ENCODE assay signal across 22 mouse cellular contexts in genomic region chr1:88750576-88750975, GRCm38 (mm10). TPM values are rescaled to one million over a fixed set of nuclear protein-coding genes. Genes with fewer than 3 reads are reported as not detected.
DNase-seq lines count a peak whose midpoint lies in the region; ATAC-seq and TF ChIP-seq lines count a peak whose summit lies in the region.
"Had no signal": no experiment of that assay in that cellular context is flagged by ENCODE, and none has a peak within 500 bp of the region (broad histone marks: within the 10 kb centered on the region; RNA-seq: fewer than 3 reads in every experiment).

No protein-coding gene starts in this region.

- TF ChIP-seq CTCF in kidney, adult 2 months (conservative IDR thresholded peaks at IDR 0.05; ENCODE audit: insufficient read depth, insufficient read length, low read depth, low read length) = no peak
- no peak for TF ChIP-seq CTCF in ES-Bruce4 (IDR thresholded peaks at IDR 0.05; ENCODE audit: low read depth, low read length)
- no peak for TF ChIP-seq CTCF in intestine, postnatal 0 days (IDR thresholded peaks at IDR 0.05; ENCODE audit: low read depth)

- TF ChIP-seq POLR2A in kidney, adult 2 months (IDR thresholded peaks at IDR 0.05; ENCODE audit: low read depth, low read length) = no peak
- no peak for TF ChIP-seq POLR2A in ES-Bruce4 (IDR thresholded peaks at IDR 0.05; ENCODE audit: insufficient read depth, low read length)

- peaks cover 5% of the 10 kb centered on the region for H3K9me3 ChIP-seq in forebrain, embryonic 10.5 days
- H3K9me3 ChIP-seq in forebrain, embryonic 14.5 days (replicated peaks; ENCODE audit: control insufficient read depth, low read length) = no peaks in the 10 kb centered on the region
- H3K9me3 ChIP-seq in kidney, embryonic 16.5 days (ENCODE audit: low read length) = peaks cover 6% of the 10 kb centered on the region
- peaks cover 8% of the 10 kb centered on the region for H3K9me3 ChIP-seq in ES-Bruce4 (replicated peaks; ENCODE audit: control insufficient read depth, insufficient read depth, low read length, poor library complexity, severe bottlenecking)
- H3K9me3 ChIP-seq in intestine, postnatal 0 days (ENCODE audit: control insufficient read depth) = no peaks in the 10 kb centered on the region
- H3K9me3 ChIP-seq: embryonic facial prominence, embryonic 12.5 days; hindbrain, embryonic 12.5 days; liver, embryonic 15.5 days had no signal

- no peaks in the 10 kb centered on the region for H3K36me3 ChIP-seq in forebrain, embryonic 10.5 days (replicated peaks)
- no peaks in the 10 kb centered on the region for H3K36me3 ChIP-seq in forebrain, embryonic 14.5 days (ENCODE audit: control insufficient read depth, insufficient read depth, low read length)
- H3K36me3 ChIP-seq in kidney, embryonic 16.5 days (ENCODE audit: insufficient read depth, low read length) = no peaks in the 10 kb centered on the region
- H3K36me3 ChIP-seq in kidney, adult 2 months (ENCODE audit: control insufficient read depth, insufficient read depth, low read length) = no peaks in the 10 kb centered on the region
- H3K36me3 ChIP-seq in ES-Bruce4 (ENCODE audit: control insufficient read depth, insufficient read depth, low read length, poor library complexity, severe bottlenecking) = no peaks in the 10 kb centered on the region
- H3K36me3 ChIP-seq in intestine, postnatal 0 days (ENCODE audit: control insufficient read depth, insufficient read depth) = no peaks in the 10 kb centered on the region
- H3K36me3 ChIP-seq: embryonic facial prominence, embryonic 12.5 days; hindbrain, embryonic 12.5 days; limb, embryonic 12.5 days; liver, embryonic 15.5 days had no signal

- no peak overlapping the region for H3K4me3 ChIP-seq in forebrain, embryonic 10.5 days
- H3K4me3 ChIP-seq in forebrain, embryonic 14.5 days (ENCODE audit: low read depth, low read length) = no peak overlapping the region
- no peak overlapping the region for H3K4me3 ChIP-seq in kidney, embryonic 16.5 days (ENCODE audit: low read length)
- H3K4me3 ChIP-seq in kidney, adult 2 months (ENCODE audit: insufficient read depth, low read depth, low read length) = no peak overlapping the region
- 0 out of 2 replicates have a peak overlapping the region, but pooled peaks have one; percentile 38 for H3K4me3 ChIP-seq in ES-Bruce4 (ENCODE audit: low read depth, low read length)
- no peak overlapping the region for H3K4me3 ChIP-seq in intestine, postnatal 0 days (ENCODE audit: low read depth, low read length)
- H3K4me3 ChIP-seq: embryonic facial prominence, embryonic 12.5 days; hindbrain, embryonic 12.5 days; limb, embryonic 12.5 days; liver, embryonic 15.5 days had no signal

- TF ChIP-seq EP300 in ES-Bruce4 (IDR thresholded peaks at IDR 0.05; ENCODE audit: insufficient read depth, low read depth, low read length) = no peak

- no peak for ATAC-seq in forebrain, embryonic 14.5 days
- no peak for ATAC-seq in kidney, embryonic 16.5 days (ENCODE audit: low FRiP score, low TSS enrichment)
- peak; percentile 62 for ATAC-seq in intestine, postnatal 0 days
- ATAC-seq: activated CD4-positive, CD25-positive, alpha-beta regulatory T cell, adult 4 months; forebrain, postnatal 0 days; midbrain, embryonic 16.5 days had no signal

- 0 out of 2 replicates have a peak, but pooled peaks cover 7% of the 10 kb centered on the region for H3K27me3 ChIP-seq in forebrain, embryonic 10.5 days (ENCODE audit: poor library complexity, severe bottlenecking)
- H3K27me3 ChIP-seq in forebrain, embryonic 14.5 days (replicated peaks; ENCODE audit: control insufficient read depth, insufficient read depth, low read length) = no peaks in the 10 kb centered on the region
- no peaks in the 10 kb centered on the region for H3K27me3 ChIP-seq in kidney, embryonic 16.5 days (ENCODE audit: insufficient read depth, low read length)
- H3K27me3 ChIP-seq in kidney, adult 2 months (replicated peaks; ENCODE audit: control insufficient read depth, insufficient read depth, low read length) = no peaks in the 10 kb centered on the region
- no peaks in the 10 kb centered on the region for H3K27me3 ChIP-seq in ES-Bruce4 (ENCODE audit: control insufficient read depth, insufficient read depth, low read length, poor library complexity, severe bottlenecking)
- no peaks in the 10 kb centered on the region for H3K27me3 ChIP-seq in intestine, postnatal 0 days (replicated peaks; ENCODE audit: control insufficient read depth, insufficient read depth, low read length)
- H3K27me3 ChIP-seq: embryonic facial prominence, embryonic 12.5 days; hindbrain, embryonic 12.5 days; limb, embryonic 12.5 days; liver, embryonic 15.5 days had no signal

- DNase-seq in forebrain, embryonic 10.5 days (ENCODE audit: extremely low spot score, low spot score) = no peak
- no peak for DNase-seq in forebrain, embryonic 14.5 days (ENCODE audit: low spot score)
- DNase-seq in kidney, adult 2 months = no peak
- no peak for DNase-seq in adipocyte (ENCODE audit: low spot score)
- DNase-seq: adrenal gland, postnatal 10 days; cerebellum, adult 8-10 months; cerebellum, postnatal 25 days; right cerebral cortex, adult 18-20 months; thymus, adult 18-20 months; thymus, postnatal 25 days had no signal

- 85% methylated on average over 7 of the region's 7 CpGs for WGBS in forebrain, embryonic 10.5 days
- 84% methylated on average over 7 of the region's 7 CpGs for WGBS in forebrain, embryonic 14.5 days
- WGBS in kidney, embryonic 16.5 days = 69% methylated on average over 7 of the region's 7 CpGs
- WGBS in kidney, adult 2 months = 89% methylated on average over 7 of the region's 7 CpGs
- WGBS in intestine, postnatal 0 days = 53% methylated on average over 7 of the region's 7 CpGs

- no peak overlapping the region for H3K9ac ChIP-seq in forebrain, embryonic 14.5 days (ENCODE audit: low read length)
- no peak overlapping the region for H3K9ac ChIP-seq in kidney, embryonic 16.5 days (replicated peaks; ENCODE audit: low read length)
- H3K9ac ChIP-seq in ES-Bruce4 (ENCODE audit: low read depth, poor library complexity, severe bottlenecking) = 0 out of 2 replicates have a peak overlapping the region, but pooled peaks have one; percentile 10
- H3K9ac ChIP-seq in intestine, postnatal 0 days (ENCODE audit: low read depth, low read length) = no peak overlapping the region
- H3K9ac ChIP-seq: embryonic facial prominence, embryonic 12.5 days; forebrain, postnatal 0 days; hindbrain, embryonic 12.5 days; limb, embryonic 12.5 days; liver, embryonic 15.5 days; lung, embryonic 14.5 days had no signal

- H3K27ac ChIP-seq in forebrain, embryonic 10.5 days = 0 out of 2 replicates have a peak overlapping the region, but pooled peaks have one; percentile 30
- no peak overlapping the region for H3K27ac ChIP-seq in forebrain, embryonic 14.5 days (ENCODE audit: low read depth, low read length)
- 0 out of 2 replicates have a peak overlapping the region, but pooled peaks have one; percentile 8 for H3K27ac ChIP-seq in kidney, embryonic 16.5 days (ENCODE audit: low read length)
- H3K27ac ChIP-seq in kidney, adult 2 months (ENCODE audit: insufficient read depth, low read depth, low read length) = no peak overlapping the region
- H3K27ac ChIP-seq in ES-Bruce4 (ENCODE audit: insufficient read depth, low read length) = no peak overlapping the region
- H3K27ac ChIP-seq in intestine, postnatal 0 days (ENCODE audit: low read depth, low read length) = no peak overlapping the region
- H3K27ac ChIP-seq: embryonic facial prominence, embryonic 12.5 days; hindbrain, embryonic 12.5 days; limb, embryonic 12.5 days; liver, embryonic 15.5 days; stomach, postnatal 0 days had no signal

- peaks cover 36% of the 10 kb centered on the region for H3K4me1 ChIP-seq in forebrain, embryonic 10.5 days
- no peaks in the 10 kb centered on the region for H3K4me1 ChIP-seq in forebrain, embryonic 14.5 days (ENCODE audit: control insufficient read depth, insufficient read depth, low read length)
- peaks cover 14% of the 10 kb centered on the region for H3K4me1 ChIP-seq in kidney, embryonic 16.5 days (ENCODE audit: insufficient read depth, low read length)
- 0 out of 2 replicates have a peak, but pooled peaks cover 2% of the 10 kb centered on the region for H3K4me1 ChIP-seq in kidney, adult 2 months (ENCODE audit: control insufficient read depth, insufficient read depth, low read length)
- H3K4me1 ChIP-seq in ES-Bruce4 (ENCODE audit: control insufficient read depth, insufficient read depth, low read length) = peaks cover 2% of the 10 kb centered on the region
- H3K4me1 ChIP-seq in intestine, postnatal 0 days (replicated peaks; ENCODE audit: control insufficient read depth, insufficient read depth, low read length) = no peaks in the 10 kb centered on the region
- H3K4me1 ChIP-seq: embryonic facial prominence, embryonic 12.5 days; limb, embryonic 12.5 days; liver, embryonic 15.5 days had no signal

- no peak overlapping the region for H3K4me2 ChIP-seq in forebrain, embryonic 14.5 days (ENCODE audit: low read length)
- no peak overlapping the region for H3K4me2 ChIP-seq in kidney, embryonic 16.5 days (replicated peaks; ENCODE audit: low read depth, low read length)
- H3K4me2 ChIP-seq in intestine, postnatal 0 days (replicated peaks; ENCODE audit: low read depth) = no peak overlapping the region
- H3K4me2 ChIP-seq: embryonic facial prominence, embryonic 12.5 days; hindbrain, embryonic 12.5 days; limb, embryonic 12.5 days; liver, embryonic 15.5 days; lung, embryonic 14.5 days had no signal

RNA-seq across cellular contexts. Expression of gene Arl4c, which starts 48.6 kb away (rescaled TPM):
- 21.8 and 22.3 TPM in 2 replicates for polyA plus RNA-seq in forebrain, embryonic 10.5 days (2016; fragmentation: Nextera tagmentation; extraction: Ambion mirVana)
- 16.3 and 17.4 TPM in 2 replicates for polyA plus RNA-seq in forebrain, embryonic 14.5 days (2014; fragmentation: Nextera tagmentation; extraction: Ambion mirVana)
- polyA plus RNA-seq in kidney, embryonic 16.5 days (2015; fragmentation: Nextera tagmentation; extraction: Ambion mirVana) = 24.2 and 24.7 TPM in 2 replicates
- 3.9 and 6.1 TPM in 2 replicates for polyA plus RNA-seq in kidney, adult 2 months (2012; rRNA removed)
- 106 and 108 TPM in 2 replicates for polyA plus RNA-seq in ES-Bruce4 (2011; ENCODE audit: insufficient read depth, insufficient read length, low read depth, missing spikeins)
- 2.3 and 2.6 TPM in 2 replicates for polyA plus RNA-seq in intestine, postnatal 0 days (2015; fragmentation: Nextera tagmentation; extraction: Ambion mirVana)

Comparison
In these comparisons a context has a peak if more than half of its experiments do, and no peak if none do; other contexts are left out.
1. H3K27ac ChIP-seq: peak in forebrain, embryonic 10.5 days (single experiment) and kidney, embryonic 16.5 days (single experiment); none in forebrain, embryonic 14.5 days (single experiment), kidney, adult 2 months (single experiment), ES-Bruce4 (single experiment) and intestine, postnatal 0 days (single experiment).